11 mouse cellular contexts compared by ENCODE assay signal in the genomic region with DNA sequence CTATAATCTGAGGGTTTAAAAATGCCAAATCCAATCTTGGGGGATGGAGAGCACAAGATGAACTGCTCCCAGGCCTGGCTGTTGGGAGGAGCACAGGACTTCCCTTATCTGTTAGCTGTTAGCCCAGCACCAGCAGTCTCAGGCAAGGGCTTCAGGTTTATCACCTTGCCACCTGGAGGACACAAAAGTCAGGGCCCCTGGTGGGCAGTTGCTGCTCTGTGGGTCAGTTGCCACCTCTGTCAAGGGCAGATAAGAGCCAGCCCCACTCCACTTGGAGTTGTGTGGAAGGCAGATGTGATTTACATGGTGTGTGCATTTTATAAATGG.
DNase-seq lines count a peak whose midpoint lies in the region; ATAC-seq and TF ChIP-seq lines count a peak whose summit lies in the region.
"Had no signal": no experiment of that assay in that cellular context is flagged by ENCODE, and none has a peak within 500 bp of the region (broad histone marks: within the 10 kb centered on the region; RNA-seq: fewer than 3 reads in every experiment).

No protein-coding gene starts in this region.

- H3K9me3 ChIP-seq in heart, postnatal 0 days (replicated peaks; ENCODE audit: control insufficient read depth, low read length) = no peaks in the 10 kb centered on the region
- H3K9me3 ChIP-seq in forebrain, embryonic 12.5 days = no peaks in the 10 kb centered on the region
- no peaks in the 10 kb centered on the region for H3K9me3 ChIP-seq in limb, embryonic 10.5 days (replicated peaks)
- H3K9me3 ChIP-seq in neural tube, embryonic 12.5 days = no peaks in the 10 kb centered on the region
- H3K9me3 ChIP-seq: liver, embryonic 13.5 days had no signal

- no peak for TF ChIP-seq CTCF in heart, postnatal 0 days (IDR thresholded peaks at IDR 0.05; ENCODE audit: low read depth)

- no peaks in the 10 kb centered on the region for H3K27me3 ChIP-seq in heart, postnatal 0 days (ENCODE audit: control insufficient read depth, insufficient read depth, low read length)
- no peaks in the 10 kb centered on the region for H3K27me3 ChIP-seq in forebrain, embryonic 12.5 days
- no peaks in the 10 kb centered on the region for H3K27me3 ChIP-seq in limb, embryonic 10.5 days (ENCODE audit: low read depth, poor library complexity, severe bottlenecking)
- no peaks in the 10 kb centered on the region for H3K27me3 ChIP-seq in neural tube, embryonic 12.5 days (replicated peaks)
- H3K27me3 ChIP-seq: CH12.LX; liver, embryonic 13.5 days had no signal

- no peak overlapping the region for H3K27ac ChIP-seq in heart, postnatal 0 days (ENCODE audit: low read depth)
- peak overlapping the region; percentile 78 for H3K27ac ChIP-seq in forebrain, embryonic 12.5 days
- peak overlapping the region; percentile 71 for H3K27ac ChIP-seq in limb, embryonic 10.5 days
- H3K27ac ChIP-seq in neural tube, embryonic 12.5 days = peak overlapping the region; percentile 68
- H3K27ac ChIP-seq: heart, adult 2 months; liver, embryonic 13.5 days had no signal

- no peak for ATAC-seq in heart, postnatal 0 days (ENCODE audit: insufficient read depth, low read depth)
- ATAC-seq in forebrain, embryonic 12.5 days (ENCODE audit: low FRiP score) = peak; percentile 5; the same call in 1 of the 2 replicates
- ATAC-seq in neural tube, embryonic 12.5 days (ENCODE audit: low FRiP score, low read depth) = peak; percentile 41
- ATAC-seq in cerebellum, adult (ENCODE audit: insufficient number of reproducible peaks, low FRiP score, low TSS enrichment) = no peak

- no peaks in the 10 kb centered on the region for H3K4me1 ChIP-seq in heart, postnatal 0 days (ENCODE audit: control insufficient read depth, insufficient read depth)
- peaks cover 25% of the 10 kb centered on the region for H3K4me1 ChIP-seq in forebrain, embryonic 12.5 days
- peaks cover 25% of the 10 kb centered on the region for H3K4me1 ChIP-seq in limb, embryonic 10.5 days
- H3K4me1 ChIP-seq in neural tube, embryonic 12.5 days = peaks cover 25% of the 10 kb centered on the region

- no peak overlapping the region for H3K9ac ChIP-seq in heart, postnatal 0 days (replicated peaks; ENCODE audit: low read depth, low read length)
- H3K9ac ChIP-seq in forebrain, embryonic 12.5 days = no peak overlapping the region
- H3K9ac ChIP-seq in neural tube, embryonic 12.5 days = no peak overlapping the region
- H3K9ac ChIP-seq: liver, embryonic 13.5 days had no signal

- no peaks in the 10 kb centered on the region for H3K36me3 ChIP-seq in heart, postnatal 0 days (replicated peaks; ENCODE audit: control insufficient read depth, insufficient read depth, low read length)
- H3K36me3 ChIP-seq in forebrain, embryonic 12.5 days (replicated peaks) = no peaks in the 10 kb centered on the region
- no peaks in the 10 kb centered on the region for H3K36me3 ChIP-seq in limb, embryonic 10.5 days
- no peaks in the 10 kb centered on the region for H3K36me3 ChIP-seq in neural tube, embryonic 12.5 days
- H3K36me3 ChIP-seq: liver, embryonic 13.5 days had no signal

- no peak overlapping the region for H3K4me3 ChIP-seq in heart, postnatal 0 days (ENCODE audit: low read depth, low read length)
- H3K4me3 ChIP-seq in forebrain, embryonic 12.5 days (replicated peaks) = no peak overlapping the region
- H3K4me3 ChIP-seq in limb, embryonic 10.5 days = peak overlapping the region; percentile 7; the same call in 1 of the 2 replicates
- no peak overlapping the region for H3K4me3 ChIP-seq in neural tube, embryonic 12.5 days
- H3K4me3 ChIP-seq: heart, adult 2 months; liver, embryonic 13.5 days had no signal

- intact Hi-C loops in heart, postnatal 25 days (cut with DNase I) = no loop called here

- no peak for DNase-seq in heart, postnatal 0 days (ENCODE audit: low spot score)
- no peak for DNase-seq in heart, postnatal 25 days (ENCODE audit: low spot score)
- no peak for DNase-seq in limb, embryonic 10.5 days (ENCODE audit: low spot score)
- no peak for DNase-seq in ovary, postnatal 14 days (ENCODE audit: low spot score)
- no peak for DNase-seq in gastrocnemius, adult 18-20 months (ENCODE audit: low spot score)
- DNase-seq: heart, adult 2 months; liver, embryonic 13.5 days had no signal

- TF ChIP-seq EP300 in heart, postnatal 0 days (IDR thresholded peaks at IDR 0.05; ENCODE audit: low read depth) = no peak

- H3K4me2 ChIP-seq in heart, postnatal 0 days (ENCODE audit: low read depth, low read length) = peak overlapping the region; percentile 14; the same call in 1 of the 2 replicates
- 0 out of 2 replicates have a peak overlapping the region, but pooled peaks have one; percentile 8 for H3K4me2 ChIP-seq in forebrain, embryonic 12.5 days
- H3K4me2 ChIP-seq in neural tube, embryonic 12.5 days (replicated peaks) = peak overlapping the region; percentile 25
- H3K4me2 ChIP-seq: liver, embryonic 13.5 days had no signal

Comparison
In these comparisons a context has a peak if more than half of its experiments do, and no peak if none do; other contexts are left out.
1. ATAC-seq: peak in forebrain, embryonic 12.5 days (single experiment) and neural tube, embryonic 12.5 days (single experiment); none in heart, postnatal 0 days (single experiment) and cerebellum, adult (single experiment).
2. Peak in every context shown above with its lines, with median percentiles within 50 percentile points of each other: H3K4me2 ChIP-seq.